Mouse (Mus musculus): ENCODE data around the gene Asap2.

GRCm38 (mm10) chr12:21141691-21142300 lies 151.5 kb downstream of the Asap2 start:
- TF ChIP-seq HCFC1 (IDR thresholded peaks at IDR 0.05; ENCODE audit: low read depth, low read length) (no peak), MAFK (IDR thresholded peaks at IDR 0.05; ENCODE audit: borderline replicate concordance, low read depth, low read length) (no peak), ZNF384 (IDR thresholded peaks at IDR 0.05; ENCODE audit: low read depth, low read length) (no peak)

All from MEL (cell line).